Mouse (Mus musculus) Patski (cell line): ENCODE measurements at regions not wholly inside any gene's neighbourhood (a gene's known extent, or its start where the extent isn't known, plus 50 kb on each side); places are given as distances from the start of the nearest gene placed in this dataset.

Experiments
- ATAC-seq: fragments of 100-300 bp; one replicate; pipeline ENCODE4 v1.8.0; 2021
- CTCF ChIA-PET: fragments of 350-600 bp; sonication (Branson Sonifier 250); formaldehyde crosslinking; loops from one replicate; lab custom pipeline; 2022; ENCODE audit warnings: inconsistent platforms; lab: Charles Lee
- POLR2A ChIA-PET: fragments of 350-600 bp; sonication (Branson Sonifier 250); formaldehyde crosslinking; loops from one replicate; lab custom pipeline; 2022; ENCODE audit warnings: antibody characterized with exemption, inconsistent platforms; lab: Charles Lee
- DNase-seq: peaks from one replicate; pipeline ENCODE4 v3.0.0-alpha.2; 2011; ENCODE audit warnings: low read depth, low spot score
- H3K27me3 ChIP-seq: fragments of 371-371 bp; one replicate; pipeline ENCODE4 v1.5.1; 2021
- CTCF ChIP-seq: fragments of 100-300 bp; IDR thresholded peaks from one replicate; pipeline ENCODE4 v1.5.1; 2021
- in situ Hi-C: fragments of 300-500 bp; cut with MboI; formaldehyde crosslinking; loops from 3 replicates; pipeline ENCODE4 v1.11.1; 2018; ENCODE audit warnings: low pct_unique_long_range_greater_than_20kb, mixed read lengths

- ATAC-seq (no peak), DNase-seq (no peak)
- CTCF ChIA-PET, result no interaction called here
- H3K27me3 ChIP-seq, result no peaks in the 10 kb centered on the region
- no peak for TF ChIP-seq CTCF
- POLR2A ChIA-PET, result no interaction called here
- in situ Hi-C loops, result no loop called here
Observed at GRCm38 (mm10) chr2:15150823-15151222, 96.0 kb upstream of the Nsun6 start.

GRCm38 (mm10) chr2:15148381-15148780, 93.5 kb upstream of the Nsun6 start:
- peaks cover 2% of the 10 kb centered on the region for H3K27me3 ChIP-seq
- in situ Hi-C loops, result no loop called here
- ATAC-seq (no peak), DNase-seq (no peak)
- TF ChIP-seq CTCF, result no peak
- ChIA-PET POLR2A (no interaction called here), CTCF (no interaction called here)

- CTCF ChIA-PET, result no interaction called here
- in situ Hi-C loops, result no loop called here
- H3K27me3 ChIP-seq, result peaks cover 2% of the 10 kb centered on the region
- DNase-seq (no peak), ATAC-seq (no peak)
- TF ChIP-seq CTCF, result no peak
- POLR2A ChIA-PET, result no interaction called here
Observed at GRCm38 (mm10) chr2:15146986-15147385, 92.1 kb upstream of the Nsun6 start.

GRCm38 (mm10) chr2:15146414-15146813, 91.5 kb upstream of the Nsun6 start:
- CTCF ChIA-PET, result no interaction called here
- POLR2A ChIA-PET, result no interaction called here
- no peak for TF ChIP-seq CTCF
- in situ Hi-C loops, result no loop called here
- no peak for DNase-seq
- ATAC-seq, result no peak
- peaks cover 2% of the 10 kb centered on the region for H3K27me3 ChIP-seq

- H3K27me3 ChIP-seq, result peaks cover 2% of the 10 kb centered on the region
- ChIA-PET CTCF (no interaction called here), POLR2A (no interaction called here)
- TF ChIP-seq CTCF, result no peak
- no peak for DNase-seq
- no peak for ATAC-seq
- in situ Hi-C loops, result no loop called here
Observed at GRCm38 (mm10) chr2:15144781-15145180, 89.9 kb upstream of the Nsun6 start.

GRCm38 (mm10) chr2:15139877-15140276, 85.0 kb upstream of the Nsun6 start:
- CTCF ChIA-PET, result no interaction called here
- H3K27me3 ChIP-seq, result peaks cover 7% of the 10 kb centered on the region
- no peak for DNase-seq
- no peak for ATAC-seq
- no peak for TF ChIP-seq CTCF
- in situ Hi-C loops, result no loop called here
- POLR2A ChIA-PET, result no interaction called here
